Mouse (Mus musculus): ENCODE measurements around the gene Nol10. TPM values are rescaled to one million over a fixed set of nuclear protein-coding genes. Genes with fewer than 3 reads are reported as not detected.

The Nol10 gene
- total and polyA plus RNA-seq, 3 experiments: 21.6 to 128 (median 44.2) TPM

DNA sequence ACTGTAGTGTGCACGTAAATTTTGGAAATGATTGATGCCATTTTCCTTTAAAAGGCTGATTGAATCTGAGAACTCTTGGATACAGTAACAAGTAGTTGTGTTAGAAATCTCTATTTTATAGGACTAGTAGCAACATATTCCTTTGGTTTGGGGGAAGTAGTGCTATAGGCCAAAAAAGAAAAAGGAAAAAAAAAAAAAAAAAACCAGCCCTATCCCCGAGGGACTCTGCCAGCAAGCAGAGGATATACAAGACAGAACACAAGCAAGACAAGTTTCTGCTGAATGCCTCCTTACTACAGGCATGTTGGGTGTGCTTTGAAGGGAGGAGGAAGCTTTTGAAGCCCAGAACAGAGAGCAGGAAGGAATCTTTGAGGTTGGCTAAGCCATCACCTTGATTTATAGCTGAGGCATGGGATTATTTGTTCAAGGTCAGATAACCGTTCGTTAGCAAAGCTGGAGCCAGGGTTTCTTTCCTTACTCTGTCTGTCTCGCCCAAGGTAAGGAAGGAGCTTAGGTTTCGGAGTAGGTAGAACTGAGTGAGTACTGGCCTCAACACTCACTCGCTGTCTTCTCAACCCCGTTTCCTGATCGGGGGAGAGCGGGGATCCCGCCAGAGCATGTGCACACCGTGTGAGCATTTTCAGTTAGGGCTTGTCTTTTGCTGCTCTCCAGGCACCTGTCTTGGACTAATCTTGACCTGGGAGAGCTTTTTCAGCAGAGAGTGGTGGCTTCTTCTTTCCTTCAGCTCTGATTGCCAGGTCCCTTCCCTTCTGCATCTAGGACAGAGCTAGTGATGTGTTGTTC is 39.3 kb downstream of the Nol10 start:
- no peak for DNase-seq (ENCODE audit: low read depth, low spot score)
- Histone ChIP-seq H3K79me2 (ENCODE audit: control insufficient read depth, insufficient read depth, low read length, poor library complexity) (no peaks in the 10 kb centered on the region), H3K36me3 (ENCODE audit: control insufficient read depth in 1 of 2, insufficient read depth in 2 of 2, low read length in 2 of 2) (peaks cover 3 to 4% of the 10 kb centered on the region in 2 experiments), H3K9me3 (replicated peaks; ENCODE audit: insufficient read depth, low read length) (no peaks in the 10 kb centered on the region), H3K27ac (ENCODE audit: control insufficient read depth, low read depth, low read length) (no peak overlapping the region), H3K9ac (ENCODE audit: control insufficient read depth, low read depth, low read length, poor library complexity, severe bottlenecking) (no peak overlapping the region), H3K4me1 (ENCODE audit: control insufficient read depth in 1 of 2, insufficient read depth in 2 of 2, low read length in 2 of 2) (peaks cover 0 to 4% of the 10 kb centered on the region in 2 experiments; a peak in 2 of 4 replicates), H3K4me3 (ENCODE audit: control insufficient read depth in 1 of 2, insufficient read depth in 1 of 2, low read depth in 2 of 2, low read length in 2 of 2) (no peak overlapping the region), H3K27me3 (ENCODE audit: control insufficient read depth in 1 of 2, insufficient read depth in 2 of 2, low read length in 2 of 2) (no peaks in the 10 kb centered on the region)
- TF ChIP-seq TAL1 (IDR thresholded peaks at IDR 0.05; ENCODE audit: low read length) (no peak), SMC3 (IDR thresholded peaks at IDR 0.05; ENCODE audit: low read depth, low read length) (no peak), ZMIZ1 (IDR thresholded peaks at IDR 0.05; ENCODE audit: low read depth, low read length) (no peak), KAT2A (conservative IDR thresholded peaks at IDR 0.05; ENCODE audit: low read depth, low read length) (no peak), ZC3H11A (IDR thresholded peaks at IDR 0.05; ENCODE audit: low read depth, low read length) (no peak), ELF1 (IDR thresholded peaks at IDR 0.05; ENCODE audit: low read depth, low read length) (no peak), UBTF (IDR thresholded peaks at IDR 0.05; ENCODE audit: borderline replicate concordance, insufficient read depth, low read depth, low read length) (no peak), MAFK (IDR thresholded peaks at IDR 0.05; ENCODE audit: borderline replicate concordance, low read depth, low read length) (no peak), RCOR1 (IDR thresholded peaks at IDR 0.05; ENCODE audit: low read depth, low read length) (no peak), POLR2AphosphoS5 (IDR thresholded peaks at IDR 0.05; ENCODE audit: borderline replicate concordance, low read depth, low read length) (no peak), RAD21 (IDR thresholded peaks at IDR 0.05; ENCODE audit: low read depth, low read length) (no peak), SIN3A (IDR thresholded peaks at IDR 0.05; ENCODE audit: low read length) (no peak), ZNF384 (IDR thresholded peaks at IDR 0.05; ENCODE audit: low read depth, low read length) (no peak), GATA1 (IDR thresholded peaks at IDR 0.05; ENCODE audit: low read depth, low read length) (no peak), TBP (IDR thresholded peaks at IDR 0.05; ENCODE audit: low read depth, low read length) (no peak)

GRCm38 (mm10) chr12:17388136-17388437 is 39.8 kb downstream of the Nol10 start:
- DNase-seq (ENCODE audit: low read depth, low spot score): no peak
- peaks cover 0 to 4% of the 10 kb centered on the region in 2 experiments; a peak in 2 of 4 replicates for H3K4me1 ChIP-seq (ENCODE audit: control insufficient read depth in 1 of 2, insufficient read depth in 2 of 2, low read length in 2 of 2)
- no peaks in the 10 kb centered on the region for H3K79me2 ChIP-seq (ENCODE audit: control insufficient read depth, insufficient read depth, low read length, poor library complexity)
- H3K9me3 ChIP-seq (replicated peaks; ENCODE audit: insufficient read depth, low read length): no peaks in the 10 kb centered on the region
- no peak overlapping the region for H3K4me3 ChIP-seq (ENCODE audit: control insufficient read depth in 1 of 2, insufficient read depth in 1 of 2, low read depth in 2 of 2, low read length in 2 of 2)
- H3K27me3 ChIP-seq (ENCODE audit: control insufficient read depth in 1 of 2, insufficient read depth in 2 of 2, low read length in 2 of 2): no peaks in the 10 kb centered on the region
- H3K9ac ChIP-seq (ENCODE audit: control insufficient read depth, low read depth, low read length, poor library complexity, severe bottlenecking): no peak overlapping the region
- TF ChIP-seq EP300 (IDR thresholded peaks at IDR 0.05; ENCODE audit: low read depth in 1 of 2, low read length in 2 of 2): no peak
- TF ChIP-seq SMC3 (IDR thresholded peaks at IDR 0.05; ENCODE audit: low read depth, low read length): no peak
- no peak for TF ChIP-seq MEF2A (IDR thresholded peaks at IDR 0.05; ENCODE audit: extremely low read depth, insufficient replicate concordance, low read depth, low read length, poor library complexity, severe bottlenecking)
- TF ChIP-seq RCOR1 (IDR thresholded peaks at IDR 0.05; ENCODE audit: low read depth, low read length): no peak
- TF ChIP-seq POLR2A (IDR thresholded peaks at IDR 0.05; ENCODE audit: control insufficient read depth in 1 of 2, insufficient read depth in 1 of 2, low read depth in 1 of 2, low read length in 2 of 2, poor library complexity in 1 of 2): no peak
- TF ChIP-seq POLR2AphosphoS5 (IDR thresholded peaks at IDR 0.05; ENCODE audit: borderline replicate concordance, low read depth, low read length): no peak
- TF ChIP-seq NELFE (IDR thresholded peaks at IDR 0.05; ENCODE audit: low read depth, low read length): no peak
- no peak for TF ChIP-seq ETS1 (IDR thresholded peaks at IDR 0.05; ENCODE audit: low read depth, low read length)
- no peak for TF ChIP-seq TAL1 (IDR thresholded peaks at IDR 0.05; ENCODE audit: low read length)
- no peak for TF ChIP-seq POLR2AphosphoS2 (IDR thresholded peaks at IDR 0.05; ENCODE audit: low read length)
- no peak for TF ChIP-seq TCF12 (IDR thresholded peaks at IDR 0.05; ENCODE audit: low read depth, low read length)
- H3K27ac ChIP-seq (ENCODE audit: control insufficient read depth, low read depth, low read length): no peak overlapping the region
- peaks cover 4 to 6% of the 10 kb centered on the region in 2 experiments for H3K36me3 ChIP-seq (ENCODE audit: control insufficient read depth in 1 of 2, insufficient read depth in 2 of 2, low read length in 2 of 2)

All from MEL (cell line).